Comparison of ENCODE assay signal across 23 mouse cellular contexts in the genomic region with DNA sequence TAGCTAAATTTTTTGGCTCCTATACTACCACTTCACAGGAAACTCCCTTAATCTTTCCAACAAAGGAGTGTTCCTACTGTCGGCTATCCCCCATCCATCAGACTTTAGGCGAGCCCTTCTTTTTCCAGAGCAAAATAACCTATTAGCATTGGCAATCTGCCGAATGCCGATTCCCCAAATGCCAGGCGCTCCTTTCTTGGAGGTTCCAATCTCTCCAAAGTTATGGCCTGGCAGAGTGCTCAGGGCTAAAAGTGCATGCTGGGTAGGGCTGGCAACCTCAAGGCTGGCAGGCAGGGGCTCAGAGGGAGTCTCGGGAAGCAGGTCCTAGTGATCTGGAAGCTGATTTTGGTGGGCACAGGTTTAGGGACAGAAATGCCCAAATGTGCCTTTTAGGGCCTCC. TPM values are rescaled to one million over a fixed set of nuclear protein-coding genes. Genes with fewer than 3 reads are reported as not detected.
DNase-seq lines count a peak whose midpoint lies in the region; ATAC-seq and TF ChIP-seq lines count a peak whose summit lies in the region.
"Had no signal": no experiment of that assay in that cellular context is flagged by ENCODE, and none has a peak within 500 bp of the region (broad histone marks: within the 10 kb centered on the region; RNA-seq: fewer than 3 reads in every experiment).

No protein-coding gene starts in this region.

- H3K9me3 ChIP-seq in forebrain, embryonic 14.5 days (replicated peaks; ENCODE audit: control insufficient read depth, low read length): no peaks in the 10 kb centered on the region
- no peaks in the 10 kb centered on the region for H3K9me3 ChIP-seq in forebrain, embryonic 15.5 days
- H3K9me3 ChIP-seq: heart, embryonic 15.5 days; hindbrain, embryonic 13.5 days; intestine, embryonic 15.5 days had no signal

- no peaks in the 10 kb centered on the region for H3K27me3 ChIP-seq in cerebellum, adult 2 months (ENCODE audit: control insufficient read depth, insufficient read depth, low read length)
- no peaks in the 10 kb centered on the region for H3K27me3 ChIP-seq in forebrain, embryonic 14.5 days (replicated peaks; ENCODE audit: control insufficient read depth, insufficient read depth, low read length)
- H3K27me3 ChIP-seq in forebrain, embryonic 15.5 days: no peaks in the 10 kb centered on the region
- H3K27me3 ChIP-seq: heart, embryonic 12.5 days; heart, embryonic 15.5 days; hindbrain, embryonic 13.5 days; intestine, embryonic 15.5 days had no signal

- H3K4me3 ChIP-seq in cerebellum, adult 2 months (replicated peaks; ENCODE audit: insufficient read depth, low read depth, low read length): no peak overlapping the region
- H3K4me3 ChIP-seq in forebrain, embryonic 14.5 days (ENCODE audit: low read depth, low read length): no peak overlapping the region
- H3K4me3 ChIP-seq in forebrain, embryonic 15.5 days: no peak overlapping the region
- H3K4me3 ChIP-seq: forebrain, embryonic 10.5 days; heart, embryonic 12.5 days; heart, embryonic 15.5 days; hindbrain, embryonic 10.5 days; hindbrain, embryonic 13.5 days; intestine, embryonic 15.5 days had no signal

- DNase-seq in cerebellum, adult 2 months: no peak
- no peak for DNase-seq in cerebellum, adult 8-10 months
- DNase-seq in forebrain, embryonic 14.5 days (ENCODE audit: low spot score): peak; percentile 62
- peak; percentile 70 for DNase-seq in heart, adult 11 months
- DNase-seq in heart, adult 9 months (ENCODE audit: low spot score in 2 of 2): no peak
- peak; percentile 71 for DNase-seq in brain, embryonic 14.5 days (ENCODE audit: low read depth)
- DNase-seq: adrenal gland, adult 8-10 months; adrenal gland, postnatal 25 days; cerebellum, adult 9-10 months; gastrocnemius, postnatal 10 days; gastrocnemius, postnatal 36 days; heart, postnatal 10 days; heart, postnatal 36 days; kidney, adult 11 months had no signal

- no peak overlapping the region for H3K4me2 ChIP-seq in forebrain, embryonic 14.5 days (ENCODE audit: low read length)
- no peak overlapping the region for H3K4me2 ChIP-seq in forebrain, embryonic 15.5 days (replicated peaks)
- H3K4me2 ChIP-seq: heart, embryonic 12.5 days; heart, embryonic 15.5 days; hindbrain, embryonic 13.5 days; intestine, embryonic 15.5 days had no signal

- no peaks in the 10 kb centered on the region for H3K4me1 ChIP-seq in cerebellum, adult 2 months (ENCODE audit: control insufficient read depth, insufficient read depth, low read length)
- 0 out of 2 replicates have a peak, but pooled peaks cover 2% of the 10 kb centered on the region for H3K4me1 ChIP-seq in forebrain, embryonic 14.5 days (ENCODE audit: control insufficient read depth, insufficient read depth, low read length)
- H3K4me1 ChIP-seq in forebrain, embryonic 15.5 days: peaks cover 9% of the 10 kb centered on the region
- H3K4me1 ChIP-seq: forebrain, embryonic 10.5 days; heart, embryonic 12.5 days; heart, embryonic 15.5 days; hindbrain, embryonic 10.5 days; hindbrain, embryonic 13.5 days; intestine, embryonic 15.5 days had no signal

- no peak overlapping the region for H3K9ac ChIP-seq in forebrain, embryonic 14.5 days (ENCODE audit: low read length)
- H3K9ac ChIP-seq in forebrain, embryonic 15.5 days (replicated peaks): no peak overlapping the region
- H3K9ac ChIP-seq: heart, embryonic 12.5 days; heart, embryonic 15.5 days; hindbrain, embryonic 13.5 days; intestine, embryonic 15.5 days had no signal

- no peak for TF ChIP-seq POLR2A in cerebellum, adult 2 months (IDR thresholded peaks at IDR 0.05; ENCODE audit: borderline replicate concordance, insufficient read depth, low read length)
- TF ChIP-seq POLR2A in brain, embryonic 14.5 days (IDR thresholded peaks at IDR 0.05; ENCODE audit: borderline replicate concordance, extremely low read depth, insufficient read depth, insufficient read length, poor library complexity, severe bottlenecking): no peak

- no peaks in the 10 kb centered on the region for H3K36me3 ChIP-seq in forebrain, embryonic 14.5 days (ENCODE audit: control insufficient read depth, insufficient read depth, low read length)
- H3K36me3 ChIP-seq in forebrain, embryonic 15.5 days: 0 out of 2 replicates have a peak, but pooled peaks cover 4% of the 10 kb centered on the region
- H3K36me3 ChIP-seq: heart, embryonic 12.5 days; heart, embryonic 15.5 days; hindbrain, embryonic 13.5 days; intestine, embryonic 15.5 days had no signal

- TF ChIP-seq CTCF in cerebellum, adult 2 months (IDR thresholded peaks at IDR 0.05; ENCODE audit: borderline replicate concordance, insufficient read depth, low read depth, low read length): no peak
- no peak for TF ChIP-seq CTCF in brain, embryonic 14.5 days (IDR thresholded peaks at IDR 0.05; ENCODE audit: borderline replicate concordance, extremely low read depth, insufficient read depth, insufficient read length)

- H3K27ac ChIP-seq in cerebellum, adult 2 months (ENCODE audit: insufficient read depth, low read length): 0 out of 2 replicates have a peak overlapping the region, but pooled peaks have one; percentile 47
- H3K27ac ChIP-seq in forebrain, embryonic 14.5 days (ENCODE audit: low read depth, low read length): no peak overlapping the region
- no peak overlapping the region for H3K27ac ChIP-seq in forebrain, embryonic 15.5 days (replicated peaks)
- H3K27ac ChIP-seq: forebrain, embryonic 10.5 days; heart, embryonic 15.5 days; hindbrain, embryonic 10.5 days; hindbrain, embryonic 13.5 days; intestine, embryonic 15.5 days had no signal

- WGBS in cerebellum, adult 2 months: 40% methylated on average over 6 of the region's 6 CpGs
- WGBS in forebrain, embryonic 14.5 days: 64% methylated on average over 6 of the region's 6 CpGs
- WGBS in forebrain, embryonic 15.5 days: 73% methylated on average over 6 of the region's 6 CpGs

- no peak for ATAC-seq in forebrain, embryonic 14.5 days
- ATAC-seq in forebrain, embryonic 15.5 days (replicated peaks): no peak
- ATAC-seq: activated CD4-positive, CD25-positive, alpha-beta regulatory T cell, adult 4 months; hindbrain, embryonic 16.5 days; intestine, embryonic 15.5 days had no signal

RNA-seq across cellular contexts. Expression of a gene that starts 10.9 kb away (rescaled TPM):
- 53.8 and 55.8 TPM in 2 replicates for polyA plus RNA-seq in cerebellum, adult 2 months (2012; rRNA removed)
- polyA plus RNA-seq in forebrain, embryonic 14.5 days (2014; fragmentation: Nextera tagmentation; extraction: Ambion mirVana): 26.9 and 29.1 TPM in 2 replicates
- polyA plus RNA-seq in forebrain, embryonic 15.5 days (2015; fragmentation: Nextera tagmentation; extraction: Ambion mirVana): 37.5 and 38.2 TPM in 2 replicates
- polyA plus RNA-seq in brain, embryonic 14.5 days (2012; rRNA removed): 69.1 and 69.4 TPM in 2 replicates

Comparison
In these comparisons a context has a peak if more than half of its experiments do, and no peak if none do; other contexts are left out.
1. DNase-seq: peak in forebrain, embryonic 14.5 days (single experiment), heart, adult 11 months (single experiment) and brain, embryonic 14.5 days (single experiment); none in cerebellum, adult 2 months (0 of 2), cerebellum, adult 8-10 months (single experiment) and heart, adult 9 months (0 of 2).